Mouse (Mus musculus): Measurements from ENCODE around the gene Ppm1h. TPM values are rescaled to one million over a fixed set of nuclear protein-coding genes. Genes with fewer than 3 reads are reported as not detected.

Ppm1h gene
- polyA plus RNA-seq, 1 experiment from 2014 or later, result 3.6 TPM

DNA sequence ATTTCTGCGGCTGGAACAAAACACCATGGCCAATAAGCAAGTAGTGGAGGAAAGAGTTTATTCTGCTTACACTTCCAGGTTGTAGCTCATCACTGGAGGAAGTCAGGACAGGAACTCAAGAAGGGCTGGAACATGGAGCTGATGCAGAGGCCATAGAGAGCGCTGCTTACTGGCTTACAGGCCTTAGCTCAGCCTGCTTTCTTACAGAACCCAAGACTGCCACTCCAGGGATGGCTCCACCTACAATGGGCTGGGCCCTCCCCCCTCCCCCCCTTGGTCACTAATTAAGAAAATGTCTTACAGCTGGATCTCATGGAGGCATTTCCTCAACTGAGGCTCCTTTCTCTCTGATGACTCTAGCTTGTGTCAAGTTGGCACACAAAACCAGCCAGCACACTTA is 7.3 kb upstream of the Ppm1h start:
- Histone ChIP-seq H3K27me3 (ENCODE audit: control insufficient read depth, insufficient read depth, low read length) (no peaks in the 10 kb centered on the region), H3K36me3 (ENCODE audit: control insufficient read depth, insufficient read depth, low read length) (no peaks in the 10 kb centered on the region), H3K9me3 (ENCODE audit: control insufficient read depth, low read length) (no peaks in the 10 kb centered on the region), H3K4me1 (replicated peaks; ENCODE audit: control insufficient read depth, insufficient read depth, low read length) (no peaks in the 10 kb centered on the region), H3K9ac (ENCODE audit: low read length) (no peak overlapping the region), H3K27ac (ENCODE audit: low read depth, low read length) (no peak overlapping the region), H3K4me2 (ENCODE audit: low read depth, low read length, severe bottlenecking) (no peak overlapping the region), H3K4me3 (ENCODE audit: low read depth, low read length) (no peak overlapping the region)
- ATAC-seq (replicated peaks; ENCODE audit: low FRiP score), result 0 out of 2 replicates have a peak, but pooled peaks have one; percentile 36
- no peak for DNase-seq (ENCODE audit: low spot score)
- WGBS, result 77% methylated on average over 2 of the region's 2 CpGs

DNA sequence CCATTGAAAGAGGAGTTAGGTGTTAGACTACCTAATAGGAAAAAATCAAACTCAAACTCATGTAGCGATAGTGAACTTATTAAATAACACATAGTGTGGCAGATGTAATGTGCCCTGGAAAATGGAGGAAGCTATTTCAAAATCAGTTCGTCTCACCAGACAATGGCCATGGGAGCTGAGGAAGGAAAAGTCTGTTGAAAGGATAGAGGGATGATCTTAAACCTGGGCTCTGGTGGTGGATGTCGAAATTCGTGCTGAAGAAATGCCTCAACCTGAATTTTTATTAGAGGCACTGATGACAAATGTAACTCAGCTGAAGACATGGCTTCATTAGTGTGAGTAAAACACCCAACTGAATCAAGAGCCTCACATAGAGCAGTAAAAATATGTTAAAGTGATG is 6.5 kb upstream of the Ppm1h start:
- no peaks in the 10 kb centered on the region for H3K9me3 ChIP-seq (ENCODE audit: control insufficient read depth, low read length)
- no peaks in the 10 kb centered on the region for H3K4me1 ChIP-seq (replicated peaks; ENCODE audit: control insufficient read depth, insufficient read depth, low read length)
- no peaks in the 10 kb centered on the region for H3K27me3 ChIP-seq (ENCODE audit: control insufficient read depth, insufficient read depth, low read length)
- ATAC-seq (replicated peaks; ENCODE audit: low FRiP score) (no peak), DNase-seq (ENCODE audit: low spot score) (no peak)
- no peak overlapping the region for H3K4me2 ChIP-seq (ENCODE audit: low read depth, low read length, severe bottlenecking)
- WGBS, result 87% methylated on average over 4 of the region's 4 CpGs
- no peak overlapping the region for H3K4me3 ChIP-seq (ENCODE audit: low read depth, low read length)
- H3K36me3 ChIP-seq (ENCODE audit: control insufficient read depth, insufficient read depth, low read length), result no peaks in the 10 kb centered on the region
- H3K27ac ChIP-seq (ENCODE audit: low read depth, low read length), result no peak overlapping the region
- no peak overlapping the region for H3K9ac ChIP-seq (ENCODE audit: low read length)

DNA sequence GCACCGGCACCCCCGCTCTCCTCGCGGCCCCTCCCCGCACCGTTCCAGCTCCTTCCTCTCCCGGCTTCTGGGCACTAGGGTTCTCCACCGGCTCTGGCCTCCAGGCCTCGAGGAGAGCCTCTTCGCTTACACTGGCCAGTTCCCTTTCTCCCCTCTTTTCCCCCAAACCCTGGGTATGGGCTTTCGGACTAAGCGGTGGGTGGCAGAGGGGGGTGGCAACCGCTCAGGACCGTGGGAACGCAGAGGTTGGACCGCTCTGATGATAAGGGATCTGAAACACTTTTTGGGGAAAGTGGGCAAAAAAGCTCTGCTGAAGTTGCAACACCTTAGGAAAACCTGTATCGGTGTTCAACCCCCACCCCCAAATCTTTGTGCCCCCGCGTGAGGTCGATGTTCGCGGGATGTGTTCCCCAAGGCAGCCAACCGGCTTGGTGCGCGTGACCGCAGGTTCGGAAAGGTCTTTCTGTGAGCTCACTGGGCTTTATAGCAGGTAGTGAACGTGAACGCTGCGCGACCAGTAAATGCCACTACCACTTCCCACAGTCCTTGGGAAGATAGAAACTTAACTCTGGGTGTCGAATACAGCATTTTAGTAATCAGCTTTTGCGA is 979 bp downstream of the Ppm1h start:
- no peaks in the 10 kb centered on the region for H3K36me3 ChIP-seq (ENCODE audit: control insufficient read depth, insufficient read depth, low read length)
- under 1% methylated on average over 33 of the region's 33 CpGs for WGBS
- no peak; the same call in 1 of the 2 replicates for ATAC-seq (replicated peaks; ENCODE audit: low FRiP score)
- no peaks in the 10 kb centered on the region for H3K9me3 ChIP-seq (ENCODE audit: control insufficient read depth, low read length)
- peak overlapping the region; percentile 80 for H3K9ac ChIP-seq (ENCODE audit: low read length)
- DNase-seq (ENCODE audit: low spot score), result no peak
- no peak overlapping the region for H3K27ac ChIP-seq (ENCODE audit: low read depth, low read length)
- peaks cover 6% of the 10 kb centered on the region; the same call in 1 of the 2 replicates for H3K4me1 ChIP-seq (replicated peaks; ENCODE audit: control insufficient read depth, insufficient read depth, low read length)
- peak overlapping the region; percentile 70 for H3K4me3 ChIP-seq (ENCODE audit: low read depth, low read length)
- peaks cover 7% of the 10 kb centered on the region for H3K27me3 ChIP-seq (ENCODE audit: control insufficient read depth, insufficient read depth, low read length)
- H3K4me2 ChIP-seq (ENCODE audit: low read depth, low read length, severe bottlenecking), result peak overlapping the region; percentile 97

- H3K4me1 ChIP-seq (replicated peaks; ENCODE audit: control insufficient read depth, insufficient read depth, low read length), result peaks cover 6% of the 10 kb centered on the region; the same call in 1 of the 2 replicates
- peaks cover 7% of the 10 kb centered on the region for H3K27me3 ChIP-seq (ENCODE audit: control insufficient read depth, insufficient read depth, low read length)
- H3K27ac ChIP-seq (ENCODE audit: low read depth, low read length), result no peak overlapping the region
- WGBS, result 1% methylated on average over 18 of the region's 19 CpGs
- ATAC-seq (replicated peaks; ENCODE audit: low FRiP score) (no peak), DNase-seq (ENCODE audit: low spot score) (peak; percentile 56)
- peak overlapping the region; percentile 97 for H3K4me2 ChIP-seq (ENCODE audit: low read depth, low read length, severe bottlenecking)
- H3K9me3 ChIP-seq (ENCODE audit: control insufficient read depth, low read length), result no peaks in the 10 kb centered on the region
- peak overlapping the region; percentile 70 for H3K4me3 ChIP-seq (ENCODE audit: low read depth, low read length)
- no peak overlapping the region for H3K9ac ChIP-seq (ENCODE audit: low read length)
- no peaks in the 10 kb centered on the region for H3K36me3 ChIP-seq (ENCODE audit: control insufficient read depth, insufficient read depth, low read length)
Measured at GRCm38 (mm10) chr10:122680387-122681084, 2.0 kb downstream of the Ppm1h start.

DNA sequence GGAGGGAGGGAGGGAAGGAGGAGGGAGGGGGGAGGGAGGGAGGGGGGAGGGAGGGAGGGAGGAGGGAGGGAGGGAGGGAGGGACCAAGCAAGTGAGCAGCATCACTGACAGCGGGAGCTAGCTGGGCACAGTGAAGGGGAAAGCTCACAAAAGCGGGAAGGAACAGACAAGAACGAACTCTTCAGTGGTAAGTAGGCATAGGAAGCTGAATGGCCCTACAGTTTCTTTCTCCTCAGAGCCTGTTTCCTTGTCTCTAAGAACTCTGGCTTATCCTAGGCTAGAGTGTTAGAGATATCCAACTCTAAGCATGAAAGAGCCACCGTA is 2.5 kb downstream of the Ppm1h start:
- Histone ChIP-seq H3K4me1 (replicated peaks; ENCODE audit: control insufficient read depth, insufficient read depth, low read length) (peaks cover 6% of the 10 kb centered on the region; the same call in 1 of the 2 replicates), H3K9ac (ENCODE audit: low read length) (no peak overlapping the region), H3K27me3 (ENCODE audit: control insufficient read depth, insufficient read depth, low read length) (peaks cover 7% of the 10 kb centered on the region), H3K36me3 (ENCODE audit: control insufficient read depth, insufficient read depth, low read length) (no peaks in the 10 kb centered on the region), H3K9me3 (ENCODE audit: control insufficient read depth, low read length) (no peaks in the 10 kb centered on the region), H3K27ac (ENCODE audit: low read depth, low read length) (no peak overlapping the region), H3K4me2 (ENCODE audit: low read depth, low read length, severe bottlenecking) (no peak overlapping the region), H3K4me3 (ENCODE audit: low read depth, low read length) (no peak overlapping the region)
- no peak for DNase-seq (ENCODE audit: low spot score)
- no peak for ATAC-seq (replicated peaks; ENCODE audit: low FRiP score)
- 31% methylated on average over 4 of the region's 4 CpGs for WGBS

GRCm38 (mm10) chr10:122683819-122684330 is 5.3 kb downstream of the Ppm1h start:
- peaks cover 7% of the 10 kb centered on the region for H3K27me3 ChIP-seq (ENCODE audit: control insufficient read depth, insufficient read depth, low read length)
- H3K9ac ChIP-seq (ENCODE audit: low read length), result no peak overlapping the region
- 83% methylated on average over 5 of the region's 5 CpGs for WGBS
- ATAC-seq (replicated peaks; ENCODE audit: low FRiP score) (no peak), DNase-seq (ENCODE audit: low spot score) (no peak)
- no peaks in the 10 kb centered on the region for H3K9me3 ChIP-seq (ENCODE audit: control insufficient read depth, low read length)
- no peak overlapping the region for H3K27ac ChIP-seq (ENCODE audit: low read depth, low read length)
- no peaks in the 10 kb centered on the region for H3K36me3 ChIP-seq (ENCODE audit: control insufficient read depth, insufficient read depth, low read length)
- H3K4me1 ChIP-seq (replicated peaks; ENCODE audit: control insufficient read depth, insufficient read depth, low read length), result peaks cover 6% of the 10 kb centered on the region; the same call in 1 of the 2 replicates
- H3K4me2 ChIP-seq (ENCODE audit: low read depth, low read length, severe bottlenecking), result no peak overlapping the region
- H3K4me3 ChIP-seq (ENCODE audit: low read depth, low read length), result no peak overlapping the region

DNA sequence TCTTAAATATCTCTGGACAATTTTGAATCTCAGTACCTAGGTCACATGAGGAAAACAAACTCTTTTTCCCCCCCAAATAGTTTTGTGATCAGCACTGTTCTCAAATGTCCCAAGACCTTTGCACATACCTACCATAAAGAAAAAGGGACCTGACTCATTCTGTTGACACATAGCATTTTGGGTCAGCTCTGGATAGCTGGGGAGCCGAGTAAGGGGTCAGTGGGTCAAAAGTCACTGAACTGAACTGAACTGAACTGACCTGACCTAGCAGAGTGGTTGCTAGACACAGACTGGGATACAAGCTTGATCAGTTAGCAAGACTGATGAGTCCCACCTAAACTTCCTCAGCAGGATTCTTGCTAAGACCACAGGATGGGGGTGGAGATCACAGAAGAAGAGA is 6.7 kb downstream of the Ppm1h start:
- DNase-seq (ENCODE audit: low spot score), result no peak
- H3K27me3 ChIP-seq (ENCODE audit: control insufficient read depth, insufficient read depth, low read length), result peaks cover 4% of the 10 kb centered on the region
- H3K9ac ChIP-seq (ENCODE audit: low read length), result no peak overlapping the region
- 63% methylated on average over 1 of the region's 1 CpGs for WGBS
- no peak overlapping the region for H3K4me2 ChIP-seq (ENCODE audit: low read depth, low read length, severe bottlenecking)
- H3K36me3 ChIP-seq (ENCODE audit: control insufficient read depth, insufficient read depth, low read length), result no peaks in the 10 kb centered on the region
- 0 out of 2 replicates have a peak, but pooled peaks cover 1% of the 10 kb centered on the region for H3K4me1 ChIP-seq (replicated peaks; ENCODE audit: control insufficient read depth, insufficient read depth, low read length)
- H3K27ac ChIP-seq (ENCODE audit: low read depth, low read length), result no peak overlapping the region
- H3K4me3 ChIP-seq (ENCODE audit: low read depth, low read length), result no peak overlapping the region
- no peaks in the 10 kb centered on the region for H3K9me3 ChIP-seq (ENCODE audit: control insufficient read depth, low read length)
- no peak for ATAC-seq (replicated peaks; ENCODE audit: low FRiP score)

DNA sequence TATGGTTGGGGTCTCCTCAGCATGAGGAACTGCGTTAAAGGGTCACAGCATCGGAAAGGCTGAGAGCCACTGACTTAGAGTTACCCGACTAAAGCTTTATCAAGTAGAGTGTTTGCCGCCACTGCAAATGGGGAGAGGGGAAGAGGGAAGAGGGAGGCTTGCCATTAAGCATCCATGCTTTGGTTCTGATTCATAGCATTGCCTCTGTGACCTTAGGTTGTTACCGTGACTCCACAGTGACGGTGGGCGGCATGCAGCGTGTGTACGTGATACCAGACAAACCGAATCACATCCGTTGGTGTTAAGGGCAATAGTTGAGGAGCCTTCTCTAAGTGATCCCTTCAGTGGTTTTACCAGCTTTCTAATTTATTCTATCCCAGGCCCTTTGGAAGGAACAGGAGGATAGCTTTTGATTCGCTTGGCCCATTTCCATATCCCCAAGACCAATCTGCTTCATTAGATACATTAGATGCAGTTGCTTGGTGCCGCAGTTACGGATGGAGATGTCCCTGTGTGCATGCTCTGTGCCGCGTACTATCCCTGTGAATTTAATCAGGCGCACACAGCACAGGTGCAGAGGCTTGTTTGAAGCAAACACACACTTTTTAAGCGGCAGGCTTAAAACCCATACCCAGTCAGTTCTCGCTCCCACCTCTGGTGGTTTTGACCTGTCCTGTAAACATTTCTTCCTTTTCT is 7.4 kb downstream of the Ppm1h start:
- 94% methylated on average over 19 of the region's 19 CpGs for WGBS
- Histone ChIP-seq H3K4me1 (replicated peaks; ENCODE audit: control insufficient read depth, insufficient read depth, low read length) (no peaks in the 10 kb centered on the region), H3K4me2 (ENCODE audit: low read depth, low read length, severe bottlenecking) (no peak overlapping the region), H3K27ac (ENCODE audit: low read depth, low read length) (no peak overlapping the region), H3K4me3 (ENCODE audit: low read depth, low read length) (no peak overlapping the region), H3K36me3 (ENCODE audit: control insufficient read depth, insufficient read depth, low read length) (no peaks in the 10 kb centered on the region), H3K27me3 (ENCODE audit: control insufficient read depth, insufficient read depth, low read length) (no peaks in the 10 kb centered on the region), H3K9me3 (ENCODE audit: control insufficient read depth, low read length) (no peaks in the 10 kb centered on the region), H3K9ac (ENCODE audit: low read length) (no peak overlapping the region)
- ATAC-seq (replicated peaks; ENCODE audit: low FRiP score) (no peak), DNase-seq (ENCODE audit: low spot score) (no peak)

Measured in forebrain, embryonic 11.5 days (tissue).